ENCODE assay signal across 16 mouse cellular contexts in genomic region chr2:167646411-167646810, GRCm38 (mm10). TPM values are rescaled to one million over a fixed set of nuclear protein-coding genes. Genes with fewer than 3 reads are reported as not detected.
DNase-seq lines count a peak whose midpoint lies in the region; TF ChIP-seq lines count a peak whose summit lies in the region.
"Had no signal": no experiment of that assay in that cellular context is flagged by ENCODE, and none has a peak within 500 bp of the region (broad histone marks: within the 10 kb centered on the region; RNA-seq: fewer than 3 reads in every experiment).

No protein-coding gene starts in this region.

- no peak overlapping the region for H3K4me3 ChIP-seq in layer of hippocampus, adult 2 months
- H3K4me3 ChIP-seq: embryonic facial prominence, embryonic 13.5 days; forebrain, embryonic 12.5 days; limb, embryonic 15.5 days; neural tube, embryonic 12.5 days had no signal

- H3K27ac ChIP-seq in layer of hippocampus, adult 2 months = no peak overlapping the region
- H3K27ac ChIP-seq: embryonic facial prominence, embryonic 13.5 days; forebrain, embryonic 12.5 days; limb, embryonic 15.5 days; neural tube, embryonic 12.5 days had no signal

- no peak for DNase-seq in layer of hippocampus, adult 2 months (ENCODE audit: low spot score in 2 of 2)
- DNase-seq in layer of hippocampus, adult 9-10 months (ENCODE audit: low spot score) = no peak
- DNase-seq in right cerebral cortex, postnatal 14 days = peak; percentile 4
- no peak for DNase-seq in right cerebral cortex, postnatal 36 days (ENCODE audit: low spot score in 2 of 2)
- peak; percentile 39 for DNase-seq in embryo, embryonic 10.5 days (ENCODE audit: low spot score)
- no peak for DNase-seq in gastrocnemius, adult 18-20 months (ENCODE audit: low spot score)
- DNase-seq in gastrocnemius, postnatal 25 days = no peak
- DNase-seq: adrenal gland, postnatal 14 days; cerebellum, postnatal 10 days; heart, postnatal 36 days; kidney, postnatal 25 days; thymus, adult 2 months had no signal

- TF ChIP-seq CTCF in layer of hippocampus, adult 2 months (conservative IDR thresholded peaks at IDR 0.05) = peak; percentile 54

RNA-seq across cellular contexts. Expression of gene Ube2v1, which starts 14.5 kb away (rescaled TPM):
- 100 to 1,000 TPM; 216 to 232 TPM for total RNA-seq in layer of hippocampus, adult 2 months (2021)
- 100 to 1,000 TPM; 175 to 191 TPM for total RNA-seq in gastrocnemius, adult 18-20 months (2021)
- total RNA-seq in gastrocnemius, postnatal 25 days (2021) = 100 to 1,000 TPM; 157 to 160 TPM

RNA-seq across cellular contexts. Expression of gene Gm20431, which starts 14.9 kb away (rescaled TPM):
- total RNA-seq in layer of hippocampus, adult 2 months (2021) = 10 to 100 TPM; 36.5 to 44.2 TPM
- total RNA-seq in gastrocnemius, adult 18-20 months (2021) = 1 to 10 TPM; 8.0 to 9.4 TPM
- 10 to 100 TPM in 1 of 2 experiments, 1 to 10 TPM in 1; 7.7 to 11.6 TPM for total RNA-seq in gastrocnemius, postnatal 25 days (2021)

RNA-seq across cellular contexts. Expression of gene Cebpb, which starts 42.3 kb away (rescaled TPM):
- 10 to 100 TPM; 25.8 to 32.0 TPM for total RNA-seq in layer of hippocampus, adult 2 months (2021)
- total RNA-seq in gastrocnemius, adult 18-20 months (2021) = 100 to 1,000 TPM in 1 of 2 experiments, 10 to 100 TPM in 1; 95.1 to 169 TPM
- total RNA-seq in gastrocnemius, postnatal 25 days (2021) = 10 to 100 TPM; 93.5 to 95.6 TPM

RNA-seq across cellular contexts. Expression of gene Tmem189, which starts 43.2 kb away (rescaled TPM):
- 10 to 100 TPM; 43.6 to 46.9 TPM for total RNA-seq in layer of hippocampus, adult 2 months (2021)
- total RNA-seq in gastrocnemius, adult 18-20 months (2021) = 10 to 100 TPM; 10.4 to 15.0 TPM
- 10 to 100 TPM; 13.4 to 18.9 TPM for total RNA-seq in gastrocnemius, postnatal 25 days (2021)

Comparison
In these comparisons a context has a peak if more than half of its experiments do, and no peak if none do; other contexts are left out.
1. DNase-seq: peak in right cerebral cortex, postnatal 14 days (single experiment) and embryo, embryonic 10.5 days (single experiment); none in layer of hippocampus, adult 2 months (0 of 2), layer of hippocampus, adult 9-10 months (single experiment), right cerebral cortex, postnatal 36 days (0 of 2), gastrocnemius, adult 18-20 months (single experiment) and gastrocnemius, postnatal 25 days (single experiment).